Mouse (Mus musculus) cerebellum, adult 2 months (tissue): ENCODE measurements around the gene Ddx54.

ENCODE experiments used
- CTCF ChIP-seq: fragments of 200-500 bp; IDR thresholded peaks from 2 replicates; pipeline ENCODE4 v1.5.1; 2011; ENCODE audit warnings: low read depth, mild to moderate bottlenecking, control low read depth, low read length, moderate library complexity, borderline replicate concordance; ENCODE audit not compliant: insufficient read depth
- POLR2A ChIP-seq: fragments of 200-500 bp; IDR thresholded peaks from 2 replicates; pipeline ENCODE4 v1.6.1; 2011; ENCODE audit warnings: low read length, control low read depth, borderline replicate concordance; ENCODE audit not compliant: insufficient read depth

DNA sequence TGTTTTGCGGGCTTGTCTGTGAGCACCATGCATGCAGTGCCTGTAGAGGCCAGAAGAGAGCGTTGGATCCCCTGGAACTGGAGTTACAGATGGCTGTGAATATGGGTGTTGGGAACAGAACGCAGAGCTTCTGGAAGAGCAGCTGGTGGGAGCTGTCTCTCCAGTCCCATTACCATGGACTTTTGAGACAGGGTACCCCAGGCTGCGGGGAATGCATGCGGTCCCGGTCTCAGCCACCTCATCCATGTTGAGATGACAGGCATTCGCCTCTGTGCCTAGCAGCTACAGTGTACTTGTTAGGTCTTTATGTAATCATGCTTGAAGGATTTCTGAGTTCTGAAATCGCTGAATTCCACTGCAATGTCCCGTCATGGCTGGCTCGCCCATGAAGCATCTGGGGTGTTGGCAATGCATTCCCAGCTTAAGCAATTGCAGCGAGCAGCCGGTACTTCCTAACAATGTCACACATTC lies 43.8 kb downstream of the Ddx54 start:
- TF ChIP-seq CTCF (no peak), POLR2A (no peak)
